Mouse (Mus musculus) bone marrow macrophage, adult 2 months (primary cell): ENCODE measurements around the gene Kcmf1.

Experiments
- CTCF ChIP-seq: IDR thresholded peaks from 2 replicates; pipeline ENCODE4 v1.5.1; 2012; ENCODE audit warnings: low read depth, mild to moderate bottlenecking, low read length, moderate library complexity
- POLR2A ChIP-seq: IDR thresholded peaks from 2 replicates; pipeline ENCODE4 v1.6.1; 2012; ENCODE audit warnings: mild to moderate bottlenecking, low read depth, low read length, borderline replicate concordance

GRCm38 (mm10) chr6:72947960-72948359 is 48.2 kb upstream of the Kcmf1 start:
- TF ChIP-seq CTCF = no peak
- no peak for TF ChIP-seq POLR2A
